Mouse (Mus musculus): ENCODE data around the gene Rasgef1b. TPM values are rescaled to one million over a fixed set of nuclear protein-coding genes. Genes with fewer than 3 reads are reported as not detected.
A peak's percentile ranks its signal among the peaks of the same experiment; 100 is the strongest.

The Rasgef1b gene
- polyA plus RNA-seq, 1 experiment from 2014 or later: 28.6 TPM

DNA sequence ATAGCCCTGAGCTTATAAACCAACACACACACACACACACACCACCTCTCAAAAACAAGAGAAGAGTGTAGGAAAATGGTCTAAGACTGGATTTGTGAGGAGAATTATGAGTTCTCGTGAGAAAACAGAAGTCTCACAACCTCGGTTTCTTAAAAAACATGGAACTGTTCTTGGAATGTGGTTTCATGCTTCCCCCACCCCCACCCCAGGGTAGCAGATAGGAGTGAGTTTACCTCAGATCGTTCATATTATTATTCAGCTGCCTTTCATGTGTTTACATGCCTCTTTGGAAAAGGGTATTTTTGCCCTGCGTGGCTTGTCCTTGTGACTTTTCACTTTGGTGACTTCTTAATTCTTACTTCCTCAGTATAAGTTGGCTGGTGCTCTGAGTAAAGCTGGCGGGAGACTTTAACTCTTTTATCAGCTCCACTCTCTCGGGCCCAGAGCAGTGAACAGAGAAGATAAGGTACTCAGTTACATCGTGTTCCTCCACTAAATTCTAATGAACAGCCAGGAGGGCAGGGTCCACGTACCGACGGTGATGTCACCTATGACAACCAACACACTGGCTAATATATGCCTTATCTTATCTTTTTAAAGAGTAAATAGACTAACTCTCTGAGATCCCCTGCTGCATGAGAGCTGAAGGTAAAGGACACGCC is 96.1 kb downstream of the Rasgef1b start:
- 83% methylated on average over 11 of the region's 11 CpGs for WGBS
- DNase-seq (ENCODE audit: low spot score, missing footprints) (no peak), ATAC-seq (ENCODE audit: low FRiP score) (no peak)
- Histone ChIP-seq H3K4me1 (ENCODE audit: control insufficient read depth, insufficient read depth, low read length) (no peaks in the 10 kb centered on the region; the same call in 1 of the 2 replicates), H3K27me3 (ENCODE audit: control insufficient read depth, insufficient read depth, low read length) (no peaks in the 10 kb centered on the region), H3K36me3 (ENCODE audit: control insufficient read depth, insufficient read depth, low read length) (no peaks in the 10 kb centered on the region), H3K4me2 (no peak overlapping the region), H3K9me3 (ENCODE audit: control insufficient read depth, low read length) (no peaks in the 10 kb centered on the region), H3K27ac (ENCODE audit: low read depth, low read length) (no peak overlapping the region), H3K9ac (ENCODE audit: low read length) (no peak overlapping the region), H3K4me3 (ENCODE audit: low read depth, low read length) (no peak overlapping the region)

GRCm38 (mm10) chr5:99630087-99630486 is 98.8 kb downstream of the Rasgef1b start:
- WGBS: 79% methylated on average over 7 of the region's 7 CpGs
- DNase-seq (ENCODE audit: low spot score, missing footprints): peak; percentile 69

DNA sequence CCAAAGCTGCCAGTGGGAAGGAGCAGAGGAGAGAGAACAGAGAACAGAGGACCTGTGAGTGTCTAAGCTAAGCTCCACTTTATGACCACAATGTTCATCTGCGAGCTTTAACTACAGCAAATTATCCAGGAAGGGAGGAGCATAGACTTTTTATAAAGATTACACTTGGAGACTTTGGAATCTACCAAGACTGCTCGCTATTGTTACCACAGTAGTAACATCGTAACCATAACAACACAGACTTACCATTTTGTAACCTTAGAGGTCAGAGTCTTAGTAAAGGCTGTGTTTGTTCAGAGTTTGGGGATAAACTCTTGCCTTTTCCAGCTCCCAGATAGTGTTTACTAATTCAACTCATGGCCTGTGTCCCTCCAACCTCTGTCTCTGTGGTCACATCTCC is 103.3 kb downstream of the Rasgef1b start:
- 43% methylated on average over 3 of the region's 3 CpGs for WGBS

More at GRCm38 (mm10) chr5:99630087-99630486, 98.8 kb downstream of the Rasgef1b start:
- Histone ChIP-seq H3K9me3 (ENCODE audit: control insufficient read depth, low read length) (no peaks in the 10 kb centered on the region), H3K4me1 (ENCODE audit: control insufficient read depth, insufficient read depth, low read length) (peaks cover 8% of the 10 kb centered on the region), H3K4me3 (ENCODE audit: low read depth, low read length) (no peak overlapping the region), H3K9ac (ENCODE audit: low read length) (no peak overlapping the region), H3K27ac (ENCODE audit: low read depth, low read length) (no peak overlapping the region), H3K36me3 (ENCODE audit: control insufficient read depth, insufficient read depth, low read length) (no peaks in the 10 kb centered on the region), H3K27me3 (ENCODE audit: control insufficient read depth, insufficient read depth, low read length) (peaks cover 2% of the 10 kb centered on the region; the same call in 1 of the 2 replicates), H3K4me2 (no peak overlapping the region)
- no peak for ATAC-seq (ENCODE audit: low FRiP score)

DNA sequence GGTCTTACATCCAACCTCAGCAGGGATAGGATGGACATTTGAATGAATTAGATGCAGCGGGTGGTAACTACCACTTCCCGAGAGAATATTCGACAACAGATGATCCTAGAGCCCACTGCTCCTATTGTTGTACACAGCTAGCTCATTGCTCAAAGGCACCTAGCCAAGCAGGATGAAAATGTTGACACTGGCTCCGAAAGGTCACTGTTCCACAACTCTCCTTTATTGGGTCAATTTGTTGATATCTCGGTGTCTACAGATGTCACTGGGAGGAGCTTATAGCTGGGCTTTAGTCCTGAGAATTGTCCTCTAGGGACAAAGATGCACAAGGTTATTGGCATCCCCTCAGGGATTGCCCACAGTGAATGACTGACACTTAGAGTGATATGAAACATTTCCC is 108.1 kb downstream of the Rasgef1b start:
- H3K27me3 ChIP-seq (ENCODE audit: control insufficient read depth, insufficient read depth, low read length): no peaks in the 10 kb centered on the region; the same call in 1 of the 2 replicates
- no peaks in the 10 kb centered on the region for H3K36me3 ChIP-seq (ENCODE audit: control insufficient read depth, insufficient read depth, low read length)
- 88% methylated on average over 5 of the region's 5 CpGs for WGBS
- DNase-seq (ENCODE audit: low spot score, missing footprints) (no peak), ATAC-seq (ENCODE audit: low FRiP score) (no peak)
- no peak overlapping the region for H3K4me3 ChIP-seq (ENCODE audit: low read depth, low read length)
- no peaks in the 10 kb centered on the region for H3K9me3 ChIP-seq (ENCODE audit: control insufficient read depth, low read length)
- peaks cover 4% of the 10 kb centered on the region for H3K4me1 ChIP-seq (ENCODE audit: control insufficient read depth, insufficient read depth, low read length)
- no peak overlapping the region for H3K27ac ChIP-seq (ENCODE audit: low read depth, low read length)
- H3K9ac ChIP-seq (ENCODE audit: low read length): no peak overlapping the region
- H3K4me2 ChIP-seq: no peak overlapping the region

More for the DNA sequence above, 103.3 kb downstream of the Rasgef1b start:
- Histone ChIP-seq H3K36me3 (ENCODE audit: control insufficient read depth, insufficient read depth, low read length) (no peaks in the 10 kb centered on the region), H3K4me3 (ENCODE audit: low read depth, low read length) (no peak overlapping the region), H3K4me1 (ENCODE audit: control insufficient read depth, insufficient read depth, low read length) (peaks cover 8% of the 10 kb centered on the region), H3K9ac (ENCODE audit: low read length) (no peak overlapping the region), H3K4me2 (no peak overlapping the region), H3K9me3 (ENCODE audit: control insufficient read depth, low read length) (no peaks in the 10 kb centered on the region), H3K27me3 (ENCODE audit: control insufficient read depth, insufficient read depth, low read length) (peaks cover 2% of the 10 kb centered on the region; the same call in 1 of the 2 replicates), H3K27ac (ENCODE audit: low read depth, low read length) (no peak overlapping the region)
- ATAC-seq (ENCODE audit: low FRiP score): no peak
- DNase-seq (ENCODE audit: low spot score, missing footprints): no peak

- DNase-seq (ENCODE audit: low spot score, missing footprints) (no peak), ATAC-seq (ENCODE audit: low FRiP score) (no peak)
- 28% methylated on average over 5 of the region's 5 CpGs for WGBS
Measured at GRCm38 (mm10) chr5:99617271-99617800, 111.5 kb downstream of the Rasgef1b start.

GRCm38 (mm10) chr5:99613321-99614118 is 115.3 kb downstream of the Rasgef1b start:
- H3K4me1 ChIP-seq (ENCODE audit: control insufficient read depth, insufficient read depth, low read length): peaks cover 12% of the 10 kb centered on the region

More at GRCm38 (mm10) chr5:99617271-99617800, 111.5 kb downstream of the Rasgef1b start:
- Histone ChIP-seq H3K27me3 (ENCODE audit: control insufficient read depth, insufficient read depth, low read length) (peaks cover 3% of the 10 kb centered on the region; the same call in 1 of the 2 replicates), H3K9me3 (ENCODE audit: control insufficient read depth, low read length) (no peaks in the 10 kb centered on the region), H3K4me1 (ENCODE audit: control insufficient read depth, insufficient read depth, low read length) (peaks cover 12% of the 10 kb centered on the region), H3K27ac (ENCODE audit: low read depth, low read length) (no peak overlapping the region), H3K36me3 (ENCODE audit: control insufficient read depth, insufficient read depth, low read length) (no peaks in the 10 kb centered on the region), H3K4me2 (no peak overlapping the region), H3K9ac (ENCODE audit: low read length) (no peak overlapping the region), H3K4me3 (ENCODE audit: low read depth, low read length) (no peak overlapping the region)

GRCm38 (mm10) chr5:99607602-99608001 is 121.3 kb downstream of the Rasgef1b start:
- Histone ChIP-seq H3K4me3 (ENCODE audit: low read depth, low read length) (no peak overlapping the region), H3K27ac (ENCODE audit: low read depth, low read length) (no peak overlapping the region), H3K36me3 (ENCODE audit: control insufficient read depth, insufficient read depth, low read length) (no peaks in the 10 kb centered on the region), H3K9me3 (ENCODE audit: control insufficient read depth, low read length) (no peaks in the 10 kb centered on the region), H3K4me2 (no peak overlapping the region), H3K27me3 (ENCODE audit: control insufficient read depth, insufficient read depth, low read length) (peaks cover 17% of the 10 kb centered on the region), H3K4me1 (ENCODE audit: control insufficient read depth, insufficient read depth, low read length) (no peaks in the 10 kb centered on the region), H3K9ac (ENCODE audit: low read length) (no peak overlapping the region)
- 70% methylated on average over 5 of the region's 5 CpGs for WGBS
- ATAC-seq (ENCODE audit: low FRiP score) (no peak), DNase-seq (ENCODE audit: low spot score, missing footprints) (peak; percentile 65)

More at GRCm38 (mm10) chr5:99613321-99614118, 115.3 kb downstream of the Rasgef1b start:
- peak overlapping the region; percentile 40; the same call in 1 of the 2 replicates for H3K9ac ChIP-seq (ENCODE audit: low read length)
- H3K27ac ChIP-seq (ENCODE audit: low read depth, low read length): peak overlapping the region; percentile 26
- peaks cover 18% of the 10 kb centered on the region for H3K27me3 ChIP-seq (ENCODE audit: control insufficient read depth, insufficient read depth, low read length)
- DNase-seq (ENCODE audit: low spot score, missing footprints): peak; percentile 91
- no peaks in the 10 kb centered on the region for H3K36me3 ChIP-seq (ENCODE audit: control insufficient read depth, insufficient read depth, low read length)
- peak overlapping the region; percentile 45 for H3K4me2 ChIP-seq
- peak; percentile 77 for ATAC-seq (ENCODE audit: low FRiP score)
- under 1% methylated on average over 24 of the region's 24 CpGs for WGBS
- no peaks in the 10 kb centered on the region for H3K9me3 ChIP-seq (ENCODE audit: control insufficient read depth, low read length)
- peak overlapping the region; percentile 11; the same call in 1 of the 2 replicates for H3K4me3 ChIP-seq (ENCODE audit: low read depth, low read length)

DNA sequence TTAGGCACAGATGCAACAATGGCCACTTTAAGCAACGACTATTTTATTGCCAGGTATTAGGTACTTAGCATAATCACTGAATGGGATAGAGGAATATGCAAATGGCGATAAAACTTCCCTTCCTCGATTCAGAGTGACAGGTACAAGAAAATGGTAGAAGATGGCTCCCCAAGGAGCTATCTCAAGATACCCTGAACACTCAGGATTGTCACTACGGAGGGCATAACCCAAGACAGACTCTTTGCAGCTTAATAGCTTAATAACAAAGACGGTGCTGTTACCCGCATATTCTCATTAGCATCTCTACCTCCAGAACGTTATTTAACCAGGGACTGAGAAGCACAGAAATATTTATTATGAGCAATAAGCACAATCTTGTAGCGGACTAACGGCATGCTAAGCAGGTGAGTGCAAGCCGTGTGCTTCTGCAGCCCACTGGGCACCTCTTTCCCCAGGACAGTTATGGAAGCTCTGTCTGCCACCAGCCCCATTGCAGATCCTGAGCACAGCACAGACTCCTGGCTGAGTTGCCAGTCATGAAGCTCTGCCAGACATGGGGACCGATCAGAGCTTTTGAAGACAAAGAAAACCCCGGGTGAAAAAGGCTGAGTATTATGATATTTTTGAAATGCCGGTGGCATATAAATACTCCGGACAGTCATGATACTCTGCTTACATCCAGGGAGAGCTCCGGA is 122.6 kb downstream of the Rasgef1b start:
- H3K9ac ChIP-seq (ENCODE audit: low read length): no peak overlapping the region
- no peaks in the 10 kb centered on the region for H3K4me1 ChIP-seq (ENCODE audit: control insufficient read depth, insufficient read depth, low read length)
- no peak overlapping the region for H3K4me2 ChIP-seq
- H3K27me3 ChIP-seq (ENCODE audit: control insufficient read depth, insufficient read depth, low read length): peaks cover 15% of the 10 kb centered on the region
- H3K36me3 ChIP-seq (ENCODE audit: control insufficient read depth, insufficient read depth, low read length): no peaks in the 10 kb centered on the region
- H3K27ac ChIP-seq (ENCODE audit: low read depth, low read length): no peak overlapping the region
- ATAC-seq (ENCODE audit: low FRiP score): no peak
- no peaks in the 10 kb centered on the region for H3K9me3 ChIP-seq (ENCODE audit: control insufficient read depth, low read length)
- DNase-seq (ENCODE audit: low spot score, missing footprints): peak; percentile 75
- no peak overlapping the region for H3K4me3 ChIP-seq (ENCODE audit: low read depth, low read length)
- 85% methylated on average over 15 of the region's 15 CpGs for WGBS

Data from midbrain, embryonic 11.5 days (tissue).